Mouse (Mus musculus) WW6 (cell line): ENCODE results near the gene Dlk1.

Experiments
- DNase-seq: peaks from one replicate; pipeline ENCODE4 v3.0.0-alpha.2; 2013; ENCODE audit warnings: low read depth, low spot score

The Dlk1 gene

DNA sequence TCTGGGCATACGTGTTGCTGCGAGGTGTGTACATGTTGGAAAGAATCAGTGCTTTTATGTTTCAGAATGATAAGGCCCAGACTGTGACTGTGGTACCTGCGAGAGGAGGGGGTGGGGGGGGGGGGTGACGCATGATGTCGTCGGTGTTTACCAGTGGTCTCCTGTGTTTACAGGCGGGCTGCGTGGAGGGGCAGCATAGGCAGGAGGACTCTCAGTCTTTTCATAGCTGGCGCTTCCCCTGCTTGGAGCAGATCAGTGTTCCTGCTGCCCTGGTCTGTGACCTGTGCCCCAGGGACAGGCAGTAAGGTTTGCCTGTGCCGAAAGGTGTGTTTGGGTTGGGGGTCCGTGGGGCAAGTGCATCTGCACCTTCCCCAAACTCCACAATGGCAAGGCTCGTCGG lies at the start of gene Dlk1:
Gene Dlk1, plus strand, starts transcription at position 232 of the 400 bp plus-strand sequence.
- no peak for DNase-seq

DNA sequence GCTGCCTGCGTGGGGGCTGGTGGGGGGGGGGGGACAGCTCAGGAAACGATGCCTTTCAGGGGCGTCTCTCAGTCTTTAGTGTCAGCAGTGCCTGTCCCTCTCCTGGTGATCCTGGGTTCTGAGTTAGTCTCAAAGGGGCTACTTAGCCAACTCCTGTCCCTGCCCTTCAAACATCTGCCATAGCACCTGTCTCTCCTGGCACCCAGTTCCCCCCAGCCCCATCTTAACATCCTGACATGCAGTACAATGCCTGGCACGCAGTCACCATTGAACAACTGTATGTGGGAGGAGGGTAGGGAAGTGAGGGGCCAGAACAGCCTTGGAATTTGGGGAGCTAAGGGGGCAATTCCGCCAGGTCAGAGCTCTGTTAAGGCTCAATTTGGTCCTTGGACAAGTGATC lies 49.7 kb upstream of the Dlk1 start:
- DNase-seq, result no peak

DNA sequence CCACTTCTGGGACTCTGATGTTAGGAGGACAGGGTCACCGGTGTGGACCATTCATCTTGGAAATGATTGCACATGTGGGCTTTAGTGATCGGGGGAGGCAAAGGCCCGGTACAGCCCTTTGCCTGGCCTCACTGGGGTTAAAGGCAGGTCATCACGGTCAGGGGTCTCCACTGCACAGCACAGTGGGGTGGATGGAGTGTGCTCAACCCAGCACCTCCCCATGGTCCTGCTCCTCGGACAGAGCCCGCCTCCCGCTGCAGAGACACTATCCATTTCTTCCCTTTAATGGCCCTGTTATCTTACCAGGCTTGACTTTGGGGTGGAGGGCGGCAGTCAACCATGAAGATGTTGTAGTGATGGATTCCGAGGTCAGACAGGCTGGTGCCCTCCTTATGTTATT lies 48.9 kb upstream of the Dlk1 start:
- no peak for DNase-seq

DNA sequence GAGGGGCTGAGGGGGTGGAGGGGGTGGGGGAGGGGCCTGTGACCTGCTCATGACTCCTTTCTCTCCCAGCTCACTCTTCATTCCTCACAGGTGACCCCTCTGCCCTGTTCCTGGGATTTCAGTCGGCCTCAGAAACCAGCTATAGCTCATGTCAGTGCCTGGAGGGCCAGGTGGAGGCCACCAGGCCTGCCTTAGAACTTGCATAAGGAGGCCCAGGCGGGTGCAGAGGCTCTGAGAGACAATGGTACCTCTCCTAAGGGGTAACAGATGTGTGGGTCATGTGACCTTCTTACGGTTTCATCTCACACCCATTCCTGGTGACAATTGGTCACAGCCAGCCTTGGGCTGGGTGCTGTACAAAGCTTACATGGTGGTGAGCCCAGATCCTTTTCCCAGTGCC lies 46.6 kb upstream of the Dlk1 start:
- no peak for DNase-seq

- no peak for DNase-seq
Observed at GRCm38 (mm10) chr12:109410723-109411122, 41.9 kb upstream of the Dlk1 start.

GRCm38 (mm10) chr12:109411172-109412070 lies 41.2 kb upstream of the Dlk1 start:
- no peak for DNase-seq

DNA sequence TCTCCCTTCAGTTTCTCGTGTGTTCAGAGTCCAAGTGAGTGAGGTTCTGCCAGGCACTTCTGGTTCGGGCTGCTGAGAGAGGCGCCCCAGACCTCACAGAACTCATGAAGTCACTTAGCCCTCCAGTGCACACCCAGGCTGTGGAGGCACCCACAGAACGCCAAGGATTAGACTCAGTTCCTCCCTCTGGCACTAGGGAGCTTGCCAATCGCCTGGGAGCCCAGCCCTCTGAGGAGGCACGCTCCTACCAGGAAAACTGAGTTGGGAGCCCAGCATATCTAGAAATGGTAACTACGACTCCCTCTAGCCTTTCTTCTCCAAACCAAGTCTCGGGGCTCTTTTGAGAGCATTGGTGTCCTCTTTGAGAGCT lies 40.6 kb upstream of the Dlk1 start:
- no peak for DNase-seq

- no peak for DNase-seq
Observed at GRCm38 (mm10) chr12:109412675-109413074, 39.9 kb upstream of the Dlk1 start.

DNA sequence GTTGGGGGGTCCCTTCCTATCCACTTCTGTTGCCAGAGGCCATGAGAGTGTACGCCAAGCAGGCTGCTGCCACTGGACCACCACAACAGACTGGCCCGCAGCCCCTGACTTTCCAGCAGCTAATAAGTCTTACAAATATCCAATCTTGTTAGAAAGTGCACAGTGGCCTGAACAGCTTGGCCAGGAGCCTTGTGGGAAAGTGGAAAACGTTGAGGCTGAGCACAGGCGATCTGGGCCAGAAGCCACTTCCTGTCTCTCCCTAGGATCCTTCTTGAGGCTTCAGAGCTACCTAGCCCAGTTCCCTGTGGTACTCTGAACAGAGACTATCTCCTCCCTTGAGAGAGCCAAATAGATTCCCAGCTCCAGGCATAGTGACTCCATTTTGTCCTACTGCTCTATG lies 39.3 kb upstream of the Dlk1 start:
- DNase-seq, result no peak

DNA sequence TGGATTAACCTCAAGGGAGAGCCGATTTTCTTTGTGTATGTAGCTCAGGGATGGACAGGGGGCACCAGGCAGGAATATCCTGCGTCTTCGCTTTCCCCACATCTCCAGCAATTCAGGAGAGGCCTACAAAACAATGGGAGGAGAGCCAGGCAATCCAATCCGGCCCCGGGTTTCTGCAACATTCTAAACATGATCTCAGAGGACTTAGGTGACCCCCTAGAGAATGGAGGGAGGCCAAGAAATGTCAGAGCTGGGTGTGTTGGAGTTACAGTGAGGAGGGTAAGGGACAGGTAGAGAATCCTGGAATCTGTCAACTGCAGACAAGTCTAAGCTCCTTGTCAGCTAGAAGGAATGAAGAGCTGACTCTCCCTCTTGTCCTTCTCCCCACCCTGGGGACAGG lies 35.9 kb upstream of the Dlk1 start:
- DNase-seq, result no peak

- no peak for DNase-seq
Observed at GRCm38 (mm10) chr12:109417476-109418201, 35.0 kb upstream of the Dlk1 start.

- DNase-seq, result no peak
Observed at GRCm38 (mm10) chr12:109420006-109420405, 32.6 kb upstream of the Dlk1 start.

DNA sequence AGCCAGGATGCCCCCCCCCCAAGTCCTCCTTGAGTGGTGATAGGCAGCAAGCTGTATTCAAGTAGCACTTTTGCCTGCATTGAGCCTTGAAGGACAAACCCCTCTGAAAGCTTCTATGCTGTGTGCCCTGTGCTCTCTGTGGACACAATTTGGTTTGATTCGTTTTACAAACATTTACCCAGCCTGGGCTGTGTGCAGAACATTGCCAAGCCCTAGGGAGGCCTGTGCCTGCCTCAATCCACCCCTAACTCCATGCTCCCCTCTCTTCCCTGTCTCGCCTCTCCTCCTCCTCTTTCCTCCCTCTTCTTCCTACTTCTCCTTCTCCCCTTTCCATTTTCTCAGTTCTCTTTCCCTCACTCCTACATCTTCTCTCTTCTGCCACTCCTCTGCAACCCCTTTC lies 29.5 kb upstream of the Dlk1 start:
- no peak for DNase-seq

GRCm38 (mm10) chr12:109423716-109424429 lies 28.8 kb upstream of the Dlk1 start:
- no peak for DNase-seq

DNA sequence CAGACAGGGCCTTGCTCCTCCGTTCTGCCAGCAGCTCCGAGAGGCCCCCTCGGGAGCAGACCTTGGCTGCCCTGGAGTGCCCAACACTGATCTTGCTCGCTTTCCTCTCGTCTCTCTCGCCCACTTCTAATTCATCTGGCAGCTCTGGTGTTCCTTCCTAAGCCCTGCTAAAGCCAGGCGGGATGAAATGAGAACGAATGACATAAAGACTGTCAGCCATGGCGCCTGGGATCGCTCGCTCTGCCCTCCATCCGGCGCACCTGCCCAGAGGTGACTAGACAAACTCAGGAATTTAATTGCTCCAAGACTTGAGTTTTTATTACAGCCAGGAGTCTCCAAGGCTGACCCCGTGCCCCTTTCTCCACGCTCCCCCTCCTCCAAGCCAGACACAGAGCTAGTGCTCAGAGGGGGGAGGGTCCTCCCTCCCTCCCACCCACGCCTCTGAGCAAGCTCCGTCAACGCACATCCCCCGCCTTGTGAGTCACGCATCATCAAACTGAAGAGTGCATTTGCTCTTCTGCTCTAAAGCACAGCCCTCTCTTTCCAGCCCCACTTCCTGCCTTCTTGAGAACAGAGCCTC lies 27.8 kb upstream of the Dlk1 start:
- DNase-seq, result no peak

- DNase-seq, result no peak
Observed at GRCm38 (mm10) chr12:109425982-109426381, 26.6 kb upstream of the Dlk1 start.

DNA sequence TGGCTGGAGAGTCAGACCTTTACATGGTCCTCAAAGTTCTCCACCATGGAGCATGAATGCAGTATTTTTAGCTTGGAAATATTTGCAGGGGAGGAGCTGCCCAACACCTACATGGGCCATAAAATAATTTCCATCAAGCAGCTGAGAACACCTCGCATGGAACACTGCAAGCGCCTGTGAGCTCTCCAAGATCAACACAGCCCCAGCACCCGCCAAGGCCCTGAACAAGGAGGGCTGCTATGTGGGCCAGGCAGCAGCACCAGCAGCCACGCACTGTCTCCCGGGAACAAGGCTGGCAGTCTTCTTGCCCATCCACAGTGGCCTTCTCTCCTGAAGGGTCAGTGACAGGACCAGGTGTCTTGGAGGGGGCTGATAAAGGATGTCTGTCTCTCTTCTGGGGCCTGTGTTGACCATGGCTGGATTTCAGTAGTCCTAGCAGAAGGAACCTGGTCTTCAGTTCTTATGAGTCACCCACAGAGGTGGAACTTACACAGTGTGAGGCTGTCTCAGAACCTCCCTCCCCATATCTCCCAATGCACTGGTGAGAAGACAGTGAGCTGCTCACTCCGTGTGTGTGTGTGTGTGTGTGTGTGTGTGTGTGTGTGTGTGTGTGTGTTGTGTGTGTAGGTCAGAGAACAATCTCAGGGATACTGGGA lies 20.0 kb upstream of the Dlk1 start:
- no peak for DNase-seq

DNA sequence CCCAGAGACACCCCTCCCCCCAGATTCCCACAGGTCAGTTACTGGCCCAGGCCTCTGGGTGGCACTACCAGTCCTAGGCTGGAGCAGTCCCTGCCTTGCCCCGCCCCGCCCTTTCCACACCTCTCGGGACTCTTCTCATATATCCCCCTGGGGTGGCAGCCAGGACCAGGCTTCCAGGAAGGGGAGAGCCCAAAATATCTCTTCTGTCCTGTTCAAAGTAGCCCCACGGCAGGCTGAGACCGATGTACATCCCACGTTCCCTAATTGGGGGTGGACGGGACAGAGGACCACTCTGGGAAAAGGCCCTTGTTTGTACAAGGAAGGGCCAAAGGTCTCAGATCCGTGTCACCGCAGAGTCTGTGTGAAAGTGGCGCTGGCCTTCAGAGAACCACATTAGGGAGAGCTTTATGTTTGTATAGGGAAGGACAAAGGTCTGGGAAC lies 16.2 kb upstream of the Dlk1 start:
- DNase-seq, result no peak

GRCm38 (mm10) chr12:109436852-109437251 lies 15.8 kb upstream of the Dlk1 start:
- DNase-seq, result no peak

DNA sequence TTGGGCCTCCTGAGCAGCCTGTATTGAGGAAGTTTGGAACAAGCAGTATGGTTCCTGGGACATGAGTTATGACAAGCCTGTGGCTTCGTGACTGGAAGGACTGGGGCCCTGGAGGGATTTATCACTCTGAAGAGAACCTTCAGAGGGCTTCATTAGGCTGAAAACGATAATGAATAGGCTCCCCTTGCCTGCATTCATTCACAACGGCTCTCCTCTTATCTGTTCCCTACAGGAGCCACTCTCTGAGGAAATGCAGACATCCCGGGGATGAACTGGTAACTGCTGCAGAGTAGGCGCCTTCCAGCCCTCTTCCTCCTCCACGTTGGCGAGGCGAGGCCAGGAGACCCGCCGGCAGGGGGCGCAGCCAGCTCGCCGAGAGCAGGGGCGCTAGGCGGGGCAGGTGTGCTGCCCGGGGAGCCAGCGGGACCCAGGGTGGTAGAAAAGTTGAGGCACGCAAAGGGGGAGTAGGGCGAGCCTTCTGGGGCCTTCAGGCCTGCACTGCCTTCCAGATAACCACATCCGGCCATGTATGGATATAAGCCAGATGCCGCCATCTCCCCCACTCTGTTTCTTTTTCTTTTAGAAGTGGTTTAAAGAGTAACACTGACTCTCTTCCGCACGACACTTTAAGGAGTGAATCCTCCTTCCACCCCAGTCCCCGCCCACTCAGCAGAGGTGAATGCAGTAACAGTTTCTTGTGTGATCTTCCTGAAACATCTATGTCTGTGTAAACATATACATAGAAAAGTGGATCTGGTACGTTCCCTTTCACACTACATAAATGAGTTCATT lies 14.9 kb upstream of the Dlk1 start:
- DNase-seq, result peak; percentile 42

- no peak for DNase-seq
Observed at GRCm38 (mm10) chr12:109438383-109438782, 14.2 kb upstream of the Dlk1 start.
